Comparison of ENCODE assay signal across 8 mouse cellular contexts in genomic region chr17:48281739-48282085, GRCm38 (mm10). TPM values are rescaled to one million over a fixed set of nuclear protein-coding genes. Genes with fewer than 3 reads are reported as not detected.
DNase-seq lines count a peak whose midpoint lies in the region; ATAC-seq and TF ChIP-seq lines count a peak whose summit lies in the region.

No protein-coding gene starts in this region.

- no peak for TF ChIP-seq CTCF in lung, embryonic 14.5 days (IDR thresholded peaks at IDR 0.05; ENCODE audit: low read depth)

- DNase-seq in lung, embryonic 14.5 days: peak; percentile 65
- no peak for DNase-seq in lung, postnatal 4 days
- peak; percentile 69 for DNase-seq in limb, embryonic 14.5 days (ENCODE audit: low spot score)
- DNase-seq in retina, postnatal 1 day: peak; percentile 58
- no peak for DNase-seq in layer of hippocampus, adult 18-20 months (ENCODE audit: low spot score in 2 of 2)
- no peak for DNase-seq in layer of hippocampus, postnatal 36 days
- DNase-seq in cerebellum, postnatal 25 days: no peak

- no peaks in the 10 kb centered on the region for H3K9me3 ChIP-seq in lung, embryonic 14.5 days (ENCODE audit: low read depth, low read length)
- no peaks in the 10 kb centered on the region for H3K9me3 ChIP-seq in erythroblast, embryonic 14.5 days (ENCODE audit: control insufficient read depth, low read length)
- no peaks in the 10 kb centered on the region for H3K9me3 ChIP-seq in limb, embryonic 14.5 days (ENCODE audit: control insufficient read depth, low read length)

- no peak for TF ChIP-seq POLR2A in limb, embryonic 14.5 days (IDR thresholded peaks at IDR 0.05; ENCODE audit: borderline replicate concordance, extremely low read depth, insufficient read depth, insufficient read length)

- 3% methylated on average over 3 of the region's 3 CpGs for WGBS in lung, embryonic 14.5 days
- WGBS in limb, embryonic 14.5 days: 3% methylated on average over 3 of the region's 3 CpGs

- ATAC-seq in lung, embryonic 14.5 days (ENCODE audit: insufficient read depth): no peak; the same call in 1 of the 2 replicates
- ATAC-seq in limb, embryonic 14.5 days (ENCODE audit: low FRiP score, low read depth): peak; percentile 57; the same call in 1 of the 2 replicates

- peak overlapping the region; percentile 20 for H3K4me3 ChIP-seq in lung, embryonic 14.5 days (ENCODE audit: low read depth, low read length)
- peak overlapping the region; percentile 60 for H3K4me3 ChIP-seq in erythroblast, embryonic 14.5 days (replicated peaks)
- peak overlapping the region; percentile 31 for H3K4me3 ChIP-seq in limb, embryonic 14.5 days (replicated peaks; ENCODE audit: low read length)

- no peaks in the 10 kb centered on the region for H3K36me3 ChIP-seq in lung, embryonic 14.5 days (ENCODE audit: insufficient read depth)
- no peaks in the 10 kb centered on the region for H3K36me3 ChIP-seq in erythroblast, embryonic 14.5 days (ENCODE audit: control insufficient read depth)
- H3K36me3 ChIP-seq in limb, embryonic 14.5 days (ENCODE audit: control insufficient read depth, insufficient read depth, low read length): no peaks in the 10 kb centered on the region

- 0 out of 2 replicates have a peak, but pooled peaks cover 3% of the 10 kb centered on the region for H3K4me1 ChIP-seq in lung, embryonic 14.5 days (ENCODE audit: insufficient read depth)
- H3K4me1 ChIP-seq in erythroblast, embryonic 14.5 days (ENCODE audit: control insufficient read depth): peaks cover 28% of the 10 kb centered on the region
- peaks cover 9% of the 10 kb centered on the region for H3K4me1 ChIP-seq in limb, embryonic 14.5 days (ENCODE audit: control insufficient read depth, insufficient read depth, low read length)

- H3K27me3 ChIP-seq in lung, embryonic 14.5 days (ENCODE audit: insufficient read depth, low read length): no peaks in the 10 kb centered on the region
- no peaks in the 10 kb centered on the region for H3K27me3 ChIP-seq in erythroblast, embryonic 14.5 days (ENCODE audit: control insufficient read depth)
- H3K27me3 ChIP-seq in limb, embryonic 14.5 days (ENCODE audit: control insufficient read depth, insufficient read depth, low read length): no peaks in the 10 kb centered on the region

- H3K27ac ChIP-seq in lung, embryonic 14.5 days (ENCODE audit: low read depth): no peak overlapping the region
- peak overlapping the region; percentile 39; the same call in 1 of the 2 replicates for H3K27ac ChIP-seq in limb, embryonic 14.5 days (replicated peaks; ENCODE audit: low read depth, low read length)

- H3K9ac ChIP-seq in lung, embryonic 14.5 days: peak overlapping the region; percentile 36
- peak overlapping the region; percentile 45 for H3K9ac ChIP-seq in limb, embryonic 14.5 days (ENCODE audit: low read depth, low read length, severe bottlenecking)

- H3K4me2 ChIP-seq in lung, embryonic 14.5 days: peak overlapping the region; percentile 64
- H3K4me2 ChIP-seq in limb, embryonic 14.5 days (replicated peaks; ENCODE audit: low read depth, low read length, severe bottlenecking): peak overlapping the region; percentile 43

RNA-seq across cellular contexts. Expression of gene Treml2, which starts 17.6 kb away (rescaled TPM):
- 0.12 and 0.43 TPM in 2 replicates for polyA plus RNA-seq in lung, embryonic 14.5 days (2014; fragmentation: Nextera tagmentation; extraction: Ambion mirVana)
- polyA plus RNA-seq in erythroblast, embryonic 14.5 days (2012): 0.50 and 0.74 TPM in 2 replicates
- 0.79 and 1.3 TPM in 2 replicates for polyA plus RNA-seq in limb, embryonic 14.5 days (2012; rRNA removed)
- 0.11 TPM in 1 of 2 replicates, not detected in the other for polyA plus RNA-seq in limb, embryonic 14.5 days (2014; fragmentation: Nextera tagmentation; extraction: Ambion mirVana)
- under 1 TPM; 0.22 to 0.36 TPM for total RNA-seq in layer of hippocampus, adult 18-20 months (2021)
- under 1 TPM; 0.28 to 0.30 TPM for total RNA-seq in layer of hippocampus, postnatal 36 days (2021)

RNA-seq across cellular contexts. Expression of gene Treml4, which starts 17.6 kb away (rescaled TPM):
- 0.13 TPM in 1 of 2 replicates, not detected in the other for polyA plus RNA-seq in lung, embryonic 14.5 days (2014; fragmentation: Nextera tagmentation; extraction: Ambion mirVana)
- 0.06 and 0.27 TPM in 2 replicates for polyA plus RNA-seq in erythroblast, embryonic 14.5 days (2012)
- 0.13 and 0.41 TPM in 2 replicates for polyA plus RNA-seq in limb, embryonic 14.5 days (2012; rRNA removed)
- 0.32 and 0.41 TPM in 2 replicates for polyA plus RNA-seq in limb, embryonic 14.5 days (2014; fragmentation: Nextera tagmentation; extraction: Ambion mirVana)
- not detected for total RNA-seq in layer of hippocampus, adult 18-20 months (2021)
- total RNA-seq in layer of hippocampus, postnatal 36 days (2021): not detected

RNA-seq across cellular contexts. Expression of gene Trem3, which starts 34.1 kb away (rescaled TPM):
- 0.25 and 0.45 TPM in 2 replicates for polyA plus RNA-seq in lung, embryonic 14.5 days (2014; fragmentation: Nextera tagmentation; extraction: Ambion mirVana)
- not detected in 2 replicates for polyA plus RNA-seq in erythroblast, embryonic 14.5 days (2012)
- not detected in 2 replicates for polyA plus RNA-seq in limb, embryonic 14.5 days (2012; rRNA removed)
- not detected in 2 replicates for polyA plus RNA-seq in limb, embryonic 14.5 days (2014; fragmentation: Nextera tagmentation; extraction: Ambion mirVana)
- not detected for total RNA-seq in layer of hippocampus, adult 18-20 months (2021)
- not detected for total RNA-seq in layer of hippocampus, postnatal 36 days (2021)

RNA-seq across cellular contexts. Expression of gene B430306N03Rik, which starts 34.2 kb away (rescaled TPM):
- 0.26 and 0.33 TPM in 2 replicates for polyA plus RNA-seq in lung, embryonic 14.5 days (2014; fragmentation: Nextera tagmentation; extraction: Ambion mirVana)
- polyA plus RNA-seq in erythroblast, embryonic 14.5 days (2012): 0.02 TPM in 1 of 2 replicates, not detected in the other
- polyA plus RNA-seq in limb, embryonic 14.5 days (2012; rRNA removed): 0.18 and 0.45 TPM in 2 replicates
- 0.28 TPM in 1 of 2 replicates, not detected in the other for polyA plus RNA-seq in limb, embryonic 14.5 days (2014; fragmentation: Nextera tagmentation; extraction: Ambion mirVana)
- total RNA-seq in layer of hippocampus, adult 18-20 months (2021): under 1 TPM in 1 of 2 experiments, not detected in 1; 0.10 TPM
- under 1 TPM in 1 of 2 experiments, not detected in 1; 0.22 TPM for total RNA-seq in layer of hippocampus, postnatal 36 days (2021)

RNA-seq across cellular contexts. Expression of gene Trem1, which starts 49.1 kb away (rescaled TPM):
- polyA plus RNA-seq in lung, embryonic 14.5 days (2014; fragmentation: Nextera tagmentation; extraction: Ambion mirVana): 0.14 TPM in 1 of 2 replicates, not detected in the other
- not detected in 2 replicates for polyA plus RNA-seq in erythroblast, embryonic 14.5 days (2012)
- 0.01 and 0.03 TPM in 2 replicates for polyA plus RNA-seq in limb, embryonic 14.5 days (2012; rRNA removed)
- polyA plus RNA-seq in limb, embryonic 14.5 days (2014; fragmentation: Nextera tagmentation; extraction: Ambion mirVana): 0.08 TPM in 1 of 2 replicates, not detected in the other
- total RNA-seq in layer of hippocampus, adult 18-20 months (2021): not detected
- total RNA-seq in layer of hippocampus, postnatal 36 days (2021): not detected

Comparison
In these comparisons a context has a peak if more than half of its experiments do, and no peak if none do; other contexts are left out.
1. DNase-seq: peak in lung, embryonic 14.5 days (single experiment), limb, embryonic 14.5 days (single experiment) and retina, postnatal 1 day (single experiment); none in lung, postnatal 4 days (0 of 2), layer of hippocampus, adult 18-20 months (0 of 2), layer of hippocampus, postnatal 36 days (0 of 2) and cerebellum, postnatal 25 days (0 of 2).
2. Peak in every context shown above with its lines, with median percentiles within 50 percentile points of each other: H3K4me3 ChIP-seq.